In genomic region chr10:62724936-62725335, GRCm38 (mm10) we compare ENCODE assay signal across 9 mouse cellular contexts. TPM values are rescaled to one million over a fixed set of nuclear protein-coding genes. Genes with fewer than 3 reads are reported as not detected.
DNase-seq lines count a peak whose midpoint lies in the region; ATAC-seq and TF ChIP-seq lines count a peak whose summit lies in the region.
"Had no signal": no experiment of that assay in that cellular context is flagged by ENCODE, and none has a peak within 500 bp of the region (broad histone marks: within the 10 kb centered on the region; RNA-seq: fewer than 3 reads in every experiment).

No protein-coding gene starts in this region.

- H3K27me3 ChIP-seq in heart, embryonic 11.5 days (ENCODE audit: control insufficient read depth, insufficient read depth, low read length): peaks cover 18% of the 10 kb centered on the region
- H3K27me3 ChIP-seq in hindbrain, embryonic 16.5 days (replicated peaks; ENCODE audit: control insufficient read depth, insufficient read depth, low read length): peaks cover 6% of the 10 kb centered on the region; the same call in 1 of the 2 replicates

- no peak for TF ChIP-seq POLR2A in cortical plate, adult 2 months (IDR thresholded peaks at IDR 0.05; ENCODE audit: extremely low read depth, insufficient read depth, low read length)

- TF ChIP-seq CTCF in cortical plate, adult 2 months (IDR thresholded peaks at IDR 0.05; ENCODE audit: extremely low read depth, insufficient read depth, low read length): no peak

- no peak overlapping the region for H3K27ac ChIP-seq in heart, embryonic 11.5 days (ENCODE audit: low read depth, low read length)
- no peak overlapping the region for H3K27ac ChIP-seq in cortical plate, adult 2 months (ENCODE audit: insufficient read depth, low read length)
- no peak overlapping the region for H3K27ac ChIP-seq in hindbrain, embryonic 16.5 days (ENCODE audit: low read depth, low read length)
- H3K27ac ChIP-seq: macrophage had no signal

- intact Hi-C loops in heart, postnatal 36 days (cut with DNase I): no loop called here

- no peaks in the 10 kb centered on the region for H3K36me3 ChIP-seq in heart, embryonic 11.5 days (ENCODE audit: control insufficient read depth, insufficient read depth, low read length)
- H3K36me3 ChIP-seq in hindbrain, embryonic 16.5 days (ENCODE audit: control insufficient read depth, insufficient read depth, low read length): no peaks in the 10 kb centered on the region

- peaks cover 4% of the 10 kb centered on the region; the same call in 1 of the 2 replicates for H3K4me1 ChIP-seq in heart, embryonic 11.5 days (ENCODE audit: control insufficient read depth, insufficient read depth, low read length)
- 0 out of 2 replicates have a peak, but pooled peaks cover 2% of the 10 kb centered on the region for H3K4me1 ChIP-seq in cortical plate, adult 2 months (ENCODE audit: control insufficient read depth, insufficient read depth, low read length)
- no peaks in the 10 kb centered on the region for H3K4me1 ChIP-seq in hindbrain, embryonic 16.5 days (ENCODE audit: control insufficient read depth, insufficient read depth, low read depth, low read length)

- DNase-seq in heart, postnatal 36 days: no peak
- peak; percentile 10 for DNase-seq in lung, postnatal 25 days (ENCODE audit: low spot score)
- DNase-seq in layer of hippocampus, adult 11-12 months (ENCODE audit: low spot score): no peak
- DNase-seq in cerebellum, postnatal 4 days (ENCODE audit: low spot score in 2 of 2): no peak
- no peak for DNase-seq in frontal cortex, adult 2 months (ENCODE audit: extremely low spot score in 1 of 2, low spot score in 1 of 2)

- ATAC-seq in heart, embryonic 11.5 days (replicated peaks; ENCODE audit: insufficient number of reproducible peaks, low FRiP score, low TSS enrichment): no peak
- no peak for ATAC-seq in hindbrain, embryonic 16.5 days

- H3K9ac ChIP-seq in heart, embryonic 11.5 days (ENCODE audit: low read depth, low read length): no peak overlapping the region
- no peak overlapping the region for H3K9ac ChIP-seq in hindbrain, embryonic 16.5 days (ENCODE audit: low read depth, low read length)

- H3K9me3 ChIP-seq in heart, embryonic 11.5 days (replicated peaks; ENCODE audit: control insufficient read depth, low read length): no peaks in the 10 kb centered on the region
- H3K9me3 ChIP-seq in hindbrain, embryonic 16.5 days (ENCODE audit: control insufficient read depth, low read length): no peaks in the 10 kb centered on the region

- no peak overlapping the region; the same call in 1 of the 2 replicates for H3K4me3 ChIP-seq in heart, embryonic 11.5 days (ENCODE audit: low read depth, low read length)
- peak overlapping the region; percentile 44; the same call in 1 of the 2 replicates for H3K4me3 ChIP-seq in cortical plate, adult 2 months (ENCODE audit: insufficient read depth, low read length)
- peak overlapping the region; percentile 77; the same call in 1 of the 2 replicates for H3K4me3 ChIP-seq in hindbrain, embryonic 16.5 days (ENCODE audit: low read length)

- 33% methylated on average over 7 of the region's 7 CpGs for WGBS in heart, embryonic 11.5 days (ENCODE audit: insufficient replicate concordance)
- WGBS in hindbrain, embryonic 16.5 days: 28% methylated on average over 7 of the region's 7 CpGs

- peak overlapping the region; percentile 96 for H3K4me2 ChIP-seq in heart, embryonic 11.5 days
- peak overlapping the region; percentile 94 for H3K4me2 ChIP-seq in hindbrain, embryonic 16.5 days (ENCODE audit: low read length)

RNA-seq across cellular contexts. Expression of gene Stox1, which starts 1.0 kb away (rescaled TPM):
- polyA plus RNA-seq in heart, embryonic 11.5 days (2014; fragmentation: Nextera tagmentation; extraction: Ambion mirVana): 0.97 and 1.4 TPM in 2 replicates
- total RNA-seq in heart, postnatal 36 days (2021): 1 to 10 TPM in 1 of 2 experiments, under 1 TPM in 1; 0.89 to 1.2 TPM
- polyA plus RNA-seq in cortical plate, adult 2 months (2012; rRNA removed): 3.3 and 4.8 TPM in 2 replicates
- 3.5 and 4.3 TPM in 2 replicates for polyA plus RNA-seq in hindbrain, embryonic 16.5 days (2015; fragmentation: Nextera tagmentation; extraction: Ambion mirVana)
- polyA plus RNA-seq in frontal cortex, adult 2 months (2012; rRNA removed): 3.2 and 3.6 TPM in 2 replicates
- polyA plus RNA-seq: macrophage had no signal
